Mouse (Mus musculus): Measurements from ENCODE around the gene Tbc1d14.

DNA sequence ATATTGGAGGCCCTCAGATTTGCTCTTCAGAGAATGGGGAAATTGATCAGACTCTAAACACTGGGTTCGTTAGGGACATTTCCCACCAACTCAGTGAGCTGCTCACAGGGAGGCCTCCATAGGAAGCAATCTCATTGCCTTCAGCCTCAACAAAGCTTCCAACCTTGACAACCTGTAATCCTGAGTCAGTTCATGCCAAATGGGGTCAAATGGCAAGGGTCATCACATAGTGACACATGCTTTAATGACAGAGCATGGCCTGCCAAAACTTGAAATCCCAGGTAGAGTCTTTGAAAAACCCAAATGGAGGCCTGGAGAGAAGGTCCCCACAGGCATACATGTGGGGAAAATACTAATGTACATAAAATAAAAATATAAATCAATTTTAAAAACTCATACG, 66.2 kb downstream of the Tbc1d14 start:
- TF ChIP-seq TAL1 (conservative IDR thresholded peaks at IDR 0.05; ENCODE audit: low read depth, low read length) (no peak), CTCF (IDR thresholded peaks at IDR 0.05; ENCODE audit: low read depth, low read length) (no peak), GATA1 (IDR thresholded peaks at IDR 0.05; ENCODE audit: borderline replicate concordance, low read length) (no peak), GATA2 (IDR thresholded peaks at IDR 0.05; ENCODE audit: borderline replicate concordance, low read depth, low read length) (no peak)

All from G1E (cell line).